Comparison of ENCODE assay signal across 8 mouse cellular contexts in the genomic region with DNA sequence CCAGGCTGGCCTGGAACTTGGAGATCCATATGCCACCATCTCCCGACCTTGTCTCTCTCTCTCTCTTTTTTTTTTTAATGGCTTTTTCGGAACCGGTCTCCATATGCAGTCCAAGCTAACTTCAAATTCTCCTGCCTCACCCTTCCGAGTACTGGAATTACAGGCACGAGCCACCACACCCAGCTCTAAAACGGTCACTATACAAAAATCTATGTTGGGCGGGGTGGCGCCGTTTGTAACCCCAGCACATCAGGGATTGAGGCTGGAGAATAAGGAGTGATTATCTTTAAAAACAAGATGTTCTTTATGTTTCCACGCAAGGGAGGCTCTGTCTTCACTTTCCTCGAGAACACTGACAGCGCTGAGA. TPM values are rescaled to one million over a fixed set of nuclear protein-coding genes. Genes with fewer than 3 reads are reported as not detected.
A peak's percentile ranks its signal among the peaks of the same experiment; 100 is the strongest.
DNase-seq lines count a peak whose midpoint lies in the region; ATAC-seq and TF ChIP-seq lines count a peak whose summit lies in the region.

No protein-coding gene starts in this region.

- no peak for TF ChIP-seq POLR2A in kidney, adult 2 months (IDR thresholded peaks at IDR 0.05; ENCODE audit: low read depth, low read length)

- ATAC-seq in hindbrain, embryonic 14.5 days (ENCODE audit: low FRiP score): peak; percentile 9; the same call in 1 of the 2 replicates
- peak; percentile 3; the same call in 1 of the 2 replicates for ATAC-seq in midbrain, embryonic 13.5 days
- no peak for ATAC-seq in activated CD4-positive, CD25-positive, alpha-beta regulatory T cell, adult 4 months

- peak overlapping the region; percentile 66 for H3K4me3 ChIP-seq in kidney, adult 2 months (ENCODE audit: insufficient read depth, low read depth, low read length)
- peak overlapping the region; percentile 54 for H3K4me3 ChIP-seq in brown adipose tissue, adult 24 weeks (ENCODE audit: insufficient read depth, low read depth, low read length)
- peak overlapping the region; percentile 72 for H3K4me3 ChIP-seq in hindbrain, embryonic 14.5 days (replicated peaks; ENCODE audit: low read length)
- peak overlapping the region; percentile 58 for H3K4me3 ChIP-seq in midbrain, embryonic 13.5 days (replicated peaks)

- no peak for TF ChIP-seq CTCF in kidney, adult 2 months (conservative IDR thresholded peaks at IDR 0.05; ENCODE audit: insufficient read depth, insufficient read length, low read depth, low read length)

- 7% methylated on average over 12 of the region's 12 CpGs for WGBS in kidney, adult 2 months
- WGBS in hindbrain, embryonic 14.5 days: 8% methylated on average over 12 of the region's 12 CpGs
- WGBS in midbrain, embryonic 13.5 days: 3% methylated on average over 12 of the region's 12 CpGs

- H3K9me3 ChIP-seq in hindbrain, embryonic 14.5 days (ENCODE audit: control insufficient read depth, low read length): no peaks in the 10 kb centered on the region
- no peaks in the 10 kb centered on the region for H3K9me3 ChIP-seq in midbrain, embryonic 13.5 days

- no peaks in the 10 kb centered on the region for H3K27me3 ChIP-seq in kidney, adult 2 months (replicated peaks; ENCODE audit: control insufficient read depth, insufficient read depth, low read length)
- no peaks in the 10 kb centered on the region for H3K27me3 ChIP-seq in hindbrain, embryonic 14.5 days (ENCODE audit: control insufficient read depth, insufficient read depth, low read length)
- no peaks in the 10 kb centered on the region for H3K27me3 ChIP-seq in midbrain, embryonic 13.5 days

- no peak for DNase-seq in kidney, adult 2 months
- no peak for DNase-seq in kidney, postnatal 25 days
- no peak for DNase-seq in hindbrain, embryonic 14.5 days (ENCODE audit: low spot score)
- DNase-seq in gastrocnemius, postnatal 10 days: no peak
- no peak for DNase-seq in kidney, adult 9 months

- H3K9ac ChIP-seq in hindbrain, embryonic 14.5 days: peak overlapping the region; percentile 82
- peak overlapping the region; percentile 72 for H3K9ac ChIP-seq in midbrain, embryonic 13.5 days (replicated peaks)

- H3K36me3 ChIP-seq in kidney, adult 2 months (ENCODE audit: control insufficient read depth, insufficient read depth, low read length): no peaks in the 10 kb centered on the region
- H3K36me3 ChIP-seq in hindbrain, embryonic 14.5 days (replicated peaks; ENCODE audit: control insufficient read depth, insufficient read depth): peaks cover 25% of the 10 kb centered on the region
- peaks cover 15% of the 10 kb centered on the region for H3K36me3 ChIP-seq in midbrain, embryonic 13.5 days

- no peaks in the 10 kb centered on the region; the same call in 1 of the 2 replicates for H3K4me1 ChIP-seq in kidney, adult 2 months (ENCODE audit: control insufficient read depth, insufficient read depth, low read length)
- H3K4me1 ChIP-seq in brown adipose tissue, adult 24 weeks (ENCODE audit: control insufficient read depth, insufficient read depth, insufficient read length, low read length): peaks cover 3% of the 10 kb centered on the region; the same call in 1 of the 2 replicates
- H3K4me1 ChIP-seq in hindbrain, embryonic 14.5 days (replicated peaks; ENCODE audit: control insufficient read depth, insufficient read depth, low read length): peaks cover 20% of the 10 kb centered on the region
- peaks cover 26% of the 10 kb centered on the region for H3K4me1 ChIP-seq in midbrain, embryonic 13.5 days (replicated peaks)

- peak overlapping the region; percentile 55 for H3K4me2 ChIP-seq in hindbrain, embryonic 14.5 days (replicated peaks)
- peak overlapping the region; percentile 60 for H3K4me2 ChIP-seq in midbrain, embryonic 13.5 days (replicated peaks)

- H3K27ac ChIP-seq in kidney, adult 2 months (ENCODE audit: insufficient read depth, low read depth, low read length): no peak overlapping the region
- H3K27ac ChIP-seq in brown adipose tissue, adult 24 weeks (replicated peaks; ENCODE audit: low read depth, low read length): peak overlapping the region; percentile 62; the same call in 1 of the 2 replicates
- H3K27ac ChIP-seq in hindbrain, embryonic 14.5 days: peak overlapping the region; percentile 96
- H3K27ac ChIP-seq in midbrain, embryonic 13.5 days: peak overlapping the region; percentile 94

RNA-seq across cellular contexts. Expression of a gene that starts 0.3 kb away (rescaled TPM):
- polyA plus RNA-seq in kidney, adult 2 months (2012; rRNA removed): 4.0 and 6.3 TPM in 2 replicates
- 1.4 and 2.8 TPM in 2 replicates for polyA plus RNA-seq in brown adipose tissue, adult 24 weeks (2012; ENCODE audit: insufficient read depth, insufficient read length, missing spikeins)
- 18.2 and 20.3 TPM in 2 replicates for polyA plus RNA-seq in hindbrain, embryonic 14.5 days (2014; fragmentation: Nextera tagmentation; extraction: Ambion mirVana)
- 28.9 and 33.2 TPM in 2 replicates for polyA plus RNA-seq in midbrain, embryonic 13.5 days (2015; fragmentation: Nextera tagmentation; extraction: Ambion mirVana)
- polyA plus RNA-seq in activated CD4-positive, CD25-positive, alpha-beta regulatory T cell, adult 4 months (2017; shearing (Covaris generic)): 10 to 100 TPM; 38.4 to 44.7 TPM
- 1 to 10 TPM; 7.8 to 9.7 TPM for total RNA-seq in gastrocnemius, postnatal 10 days (2021)

RNA-seq across cellular contexts. Expression of a gene that starts 4.6 kb away (rescaled TPM):
- polyA plus RNA-seq in kidney, adult 2 months (2012; rRNA removed): 12.4 and 17.8 TPM in 2 replicates
- 7.4 and 8.8 TPM in 2 replicates for polyA plus RNA-seq in brown adipose tissue, adult 24 weeks (2012; ENCODE audit: insufficient read depth, insufficient read length, missing spikeins)
- 18.8 and 20.7 TPM in 2 replicates for polyA plus RNA-seq in hindbrain, embryonic 14.5 days (2014; fragmentation: Nextera tagmentation; extraction: Ambion mirVana)
- polyA plus RNA-seq in midbrain, embryonic 13.5 days (2015; fragmentation: Nextera tagmentation; extraction: Ambion mirVana): 23.8 and 27.4 TPM in 2 replicates
- polyA plus RNA-seq in activated CD4-positive, CD25-positive, alpha-beta regulatory T cell, adult 4 months (2017; shearing (Covaris generic)): 100 to 1,000 TPM; 228 to 247 TPM
- total RNA-seq in gastrocnemius, postnatal 10 days (2021): 10 to 100 TPM; 14.7 to 21.9 TPM

RNA-seq across cellular contexts. Expression of a gene that starts 18.8 kb away (rescaled TPM):
- 50.1 and 65.0 TPM in 2 replicates for polyA plus RNA-seq in kidney, adult 2 months (2012; rRNA removed)
- polyA plus RNA-seq in brown adipose tissue, adult 24 weeks (2012; ENCODE audit: insufficient read depth, insufficient read length, missing spikeins): 17.0 and 26.4 TPM in 2 replicates
- 25.8 and 29.0 TPM in 2 replicates for polyA plus RNA-seq in hindbrain, embryonic 14.5 days (2014; fragmentation: Nextera tagmentation; extraction: Ambion mirVana)
- polyA plus RNA-seq in midbrain, embryonic 13.5 days (2015; fragmentation: Nextera tagmentation; extraction: Ambion mirVana): 34.3 and 37.3 TPM in 2 replicates
- polyA plus RNA-seq in activated CD4-positive, CD25-positive, alpha-beta regulatory T cell, adult 4 months (2017; shearing (Covaris generic)): 10 to 100 TPM; 19.6 to 26.9 TPM
- total RNA-seq in gastrocnemius, postnatal 10 days (2021): 10 to 100 TPM; 12.6 to 16.8 TPM

RNA-seq across cellular contexts. Expression of a gene that starts 19.5 kb away (rescaled TPM):
- polyA plus RNA-seq in kidney, adult 2 months (2012; rRNA removed): 5.7 TPM in 2 replicates
- polyA plus RNA-seq in brown adipose tissue, adult 24 weeks (2012; ENCODE audit: insufficient read depth, insufficient read length, missing spikeins): 3.0 and 3.3 TPM in 2 replicates
- 9.2 and 10.7 TPM in 2 replicates for polyA plus RNA-seq in hindbrain, embryonic 14.5 days (2014; fragmentation: Nextera tagmentation; extraction: Ambion mirVana)
- polyA plus RNA-seq in midbrain, embryonic 13.5 days (2015; fragmentation: Nextera tagmentation; extraction: Ambion mirVana): 10.3 and 12.7 TPM in 2 replicates
- 1 to 10 TPM; 4.1 to 6.4 TPM for polyA plus RNA-seq in activated CD4-positive, CD25-positive, alpha-beta regulatory T cell, adult 4 months (2017; shearing (Covaris generic))
- total RNA-seq in gastrocnemius, postnatal 10 days (2021): 10 to 100 TPM; 10.1 to 14.6 TPM

RNA-seq across cellular contexts. Expression of a gene that starts 22.7 kb away (rescaled TPM):
- 98.9 and 109 TPM in 2 replicates for polyA plus RNA-seq in kidney, adult 2 months (2012; rRNA removed)
- polyA plus RNA-seq in brown adipose tissue, adult 24 weeks (2012; ENCODE audit: insufficient read depth, insufficient read length, missing spikeins): 32.5 and 58.6 TPM in 2 replicates
- 1,664 and 1,709 TPM in 2 replicates for polyA plus RNA-seq in hindbrain, embryonic 14.5 days (2014; fragmentation: Nextera tagmentation; extraction: Ambion mirVana)
- polyA plus RNA-seq in midbrain, embryonic 13.5 days (2015; fragmentation: Nextera tagmentation; extraction: Ambion mirVana): 1,832 and 1,895 TPM in 2 replicates
- polyA plus RNA-seq in activated CD4-positive, CD25-positive, alpha-beta regulatory T cell, adult 4 months (2017; shearing (Covaris generic)): 100 to 1,000 TPM; 410 to 652 TPM
- 100 to 1,000 TPM; 205 to 251 TPM for total RNA-seq in gastrocnemius, postnatal 10 days (2021)
